Mouse (Mus musculus) midbrain, embryonic 14.5 days (tissue): ENCODE results near the gene Prr14l. TPM values are rescaled to one million over a fixed set of nuclear protein-coding genes. Genes with fewer than 3 reads are reported as not detected.
"Not testable (repeated sequence)": the region's sequence is repeated elsewhere in the genome, so short reads cannot be mapped to it uniquely, and the experiment has no call there.

ENCODE experiments used
- ATAC-seq: fragments of 200-750 bp; cut with Nextera tagmentation; 2 replicates; pipeline ENCODE4 v1.8.0; 2017; ENCODE audit warnings: moderate number of reproducible peaks, moderate library complexity; ENCODE audit not compliant: low FRiP score, low TSS enrichment
- DNase-seq: peaks from one replicate; pipeline ENCODE4 v3.0.0-alpha.2; 2015
- H3K27ac ChIP-seq: fragments of 300-500 bp; sonication (generic); replicated peaks from 2 replicates; pipeline ENCODE4 v1.5.1; 2014; ENCODE audit warnings: mild to moderate bottlenecking, low read depth, low read length, moderate library complexity
- H3K27me3 ChIP-seq: fragments of 300-500 bp; sonication (generic); 2 replicates; pipeline ENCODE4 v1.6.1; 2014; ENCODE audit warnings: low read length, control low read depth, mixed read lengths; ENCODE audit not compliant: control insufficient read depth, insufficient read depth
- H3K36me3 ChIP-seq: fragments of 300-500 bp; sonication (generic); 2 replicates; pipeline ENCODE4 v1.6.1; 2014; ENCODE audit warnings: low read length, control low read depth; ENCODE audit not compliant: control insufficient read depth, insufficient read depth
- H3K4me1 ChIP-seq: fragments of 300-500 bp; sonication (generic); 2 replicates; pipeline ENCODE4 v1.6.1; 2014; ENCODE audit warnings: mild to moderate bottlenecking, antibody characterized with exemption, low read length, control low read depth; ENCODE audit not compliant: control insufficient read depth, insufficient read depth
- H3K4me2 ChIP-seq: fragments of 300-500 bp; sonication (generic); 2 replicates; pipeline ENCODE4 v1.6.1; 2014; ENCODE audit warnings: mild to moderate bottlenecking, low read length, moderate library complexity
- H3K4me3 ChIP-seq: fragments of 300-500 bp; sonication (generic); replicated peaks from 2 replicates; pipeline ENCODE4 v1.5.1; 2014; ENCODE audit warnings: low read depth, low read length
- H3K9ac ChIP-seq: fragments of 300-500 bp; sonication (generic); replicated peaks from 2 replicates; pipeline ENCODE4 v1.6.1; 2014; ENCODE audit warnings: mild to moderate bottlenecking, low read length, moderate library complexity
- H3K9me3 ChIP-seq: fragments of 300-500 bp; sonication (generic); 2 replicates; pipeline ENCODE4 v1.6.1; 2016; ENCODE audit warnings: low read length, control low read depth, mixed read lengths; ENCODE audit not compliant: control insufficient read depth
- whole genome bisulfite sequencing: fragments of 180-500 bp; shearing (Covaris S2); extraction: QIAGEN DNeasy Blood & Tissue Kit; methylation state at CpG from one replicate; pipeline ENCODE4 v1.1.7; 2014; 5-methylcytosine and 5-hydroxymethylcytosine counted together
- polyA plus RNA-seq: library from polyadenylated mRNA; unstranded; fragments of >200 nt; fragmentation: Nextera tagmentation; extraction: Ambion mirVana; gene quantifications from 2 replicates; pipeline ENCODE4 v1.2.1, GENCODE M21; 2014

The Prr14l gene
- polyA plus RNA-seq, 1 experiment from 2014 or later: 15.8 TPM

GRCm38 (mm10) chr5:32828766-32829165 is 25.3 kb downstream of the Prr14l start:
- H3K27ac ChIP-seq, H3K4me3 ChIP-seq, DNase-seq, H3K9me3 ChIP-seq, H3K4me1 ChIP-seq, ATAC-seq, H3K9ac ChIP-seq, H3K27me3 ChIP-seq, H3K4me2 ChIP-seq: not testable (repeated sequence)
- 94% methylated on average over 1 of the region's 1 CpGs for WGBS
- peaks cover 80% of the 10 kb centered on the region for H3K36me3 ChIP-seq

GRCm38 (mm10) chr5:32827009-32827408 is 27.0 kb downstream of the Prr14l start, which contains the start of gene Gm20671:
Gm20671 (minus strand) TSS chr5:32827109.
- H3K4me1 ChIP-seq: no peaks in the 10 kb centered on the region
- no peaks in the 10 kb centered on the region for H3K9me3 ChIP-seq
- H3K27ac ChIP-seq: no peak within 1 kb of the TSS
- WGBS: 93% methylated on average over 7 of the region's 7 CpGs
- no peak within 1 kb of the TSS for H3K9ac ChIP-seq
- H3K4me2 ChIP-seq: no peak within 1 kb of the TSS
- H3K36me3 ChIP-seq: peaks cover 72% of the 10 kb centered on the region
- H3K4me3 ChIP-seq: no peak within 1 kb of the TSS
- H3K27me3 ChIP-seq: no peaks in the 10 kb centered on the region
- ATAC-seq (no peak), DNase-seq (no peak)

DNA sequence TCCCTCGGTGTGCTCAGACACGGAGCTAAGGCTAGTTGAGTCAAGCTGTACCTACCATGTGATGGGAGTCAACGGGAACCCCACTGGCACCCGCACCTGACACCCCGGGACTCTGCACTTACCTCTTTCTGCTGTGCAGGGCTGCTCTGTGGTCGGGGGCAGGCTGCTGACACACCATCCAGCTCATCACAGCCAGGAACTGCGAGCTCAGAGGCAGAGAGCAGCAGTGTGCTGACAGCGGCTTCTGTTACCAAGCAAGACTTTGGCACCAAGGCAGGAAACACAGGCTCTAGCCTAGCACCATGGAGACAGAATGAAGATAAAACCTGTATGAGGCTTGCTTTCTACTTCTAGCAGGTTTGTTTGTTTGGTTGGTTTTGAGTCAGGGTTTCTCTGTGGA is 33.6 kb downstream of the Prr14l start:
- no peaks in the 10 kb centered on the region for H3K27me3 ChIP-seq
- H3K4me2 ChIP-seq: no peak overlapping the region
- 96% methylated on average over 8 of the region's 8 CpGs for WGBS
- no peaks in the 10 kb centered on the region for H3K4me1 ChIP-seq
- DNase-seq (no peak), ATAC-seq (no peak)
- H3K27ac ChIP-seq: no peak overlapping the region
- no peak overlapping the region for H3K4me3 ChIP-seq
- H3K9me3 ChIP-seq: no peaks in the 10 kb centered on the region
- no peak overlapping the region for H3K9ac ChIP-seq
- H3K36me3 ChIP-seq: peaks cover 63% of the 10 kb centered on the region

GRCm38 (mm10) chr5:32815396-32815795 is 38.7 kb downstream of the Prr14l start:
- H3K27ac ChIP-seq: no peak overlapping the region
- no peaks in the 10 kb centered on the region for H3K9me3 ChIP-seq
- H3K4me2 ChIP-seq: no peak overlapping the region
- DNase-seq: no peak
- no peak for ATAC-seq
- no peaks in the 10 kb centered on the region for H3K4me1 ChIP-seq
- no peaks in the 10 kb centered on the region for H3K27me3 ChIP-seq
- peaks cover 70% of the 10 kb centered on the region for H3K36me3 ChIP-seq
- no peak overlapping the region for H3K9ac ChIP-seq
- 95% methylated on average over 4 of the region's 4 CpGs for WGBS
- no peak overlapping the region for H3K4me3 ChIP-seq

DNA sequence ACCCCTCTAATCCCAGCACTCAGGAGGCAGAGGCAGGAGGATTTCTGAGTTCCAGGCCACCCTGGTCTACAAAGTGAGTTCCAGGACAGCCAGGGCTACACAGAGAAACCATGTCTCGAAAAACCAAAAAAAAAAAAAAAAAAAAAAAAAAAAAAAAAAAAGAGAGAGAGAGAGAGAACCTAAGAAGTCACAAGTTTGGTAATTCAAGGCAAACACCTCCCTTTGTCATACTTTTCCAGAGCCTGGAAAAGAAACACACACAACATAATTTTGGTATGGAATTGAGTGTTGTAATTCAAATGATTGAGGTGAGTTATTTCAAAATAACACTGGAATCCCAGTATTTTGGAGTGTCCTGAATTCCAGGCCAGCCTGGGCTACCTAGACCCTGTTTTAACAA is 67.6 kb downstream of the Prr14l start:
- H3K27ac ChIP-seq, H3K4me2 ChIP-seq, H3K4me3 ChIP-seq, ATAC-seq, H3K27me3 ChIP-seq, DNase-seq, H3K9ac ChIP-seq, H3K9me3 ChIP-seq, H3K4me1 ChIP-seq: not testable (repeated sequence)
- WGBS: 75% methylated on average over 1 of the region's 1 CpGs
- H3K36me3 ChIP-seq: peaks cover 14% of the 10 kb centered on the region

GRCm38 (mm10) chr5:32785313-32785915 is 68.6 kb downstream of the Prr14l start, which contains the start of gene Pisd:
Pisd (minus strand) TSS chr5:32785646.
- Histone ChIP-seq H3K27ac (peak within 1 kb of the TSS; percentile 87), H3K9me3 (no peaks in the 10 kb centered on the region), H3K4me3 (peak within 1 kb of the TSS; percentile 75), H3K4me2 (peak within 1 kb of the TSS; percentile 82), H3K36me3 (peaks cover 4% of the 10 kb centered on the region; the same call in 1 of the 2 replicates), H3K27me3 (no peaks in the 10 kb centered on the region), H3K9ac (peak within 1 kb of the TSS; percentile 53), H3K4me1 (peaks cover 9% of the 10 kb centered on the region)
- WGBS: under 1% methylated on average over 52 of the region's 52 CpGs
- ATAC-seq (peak; percentile 99), DNase-seq (peak; percentile 98)

GRCm38 (mm10) chr5:32784726-32785125 is 69.3 kb downstream of the Prr14l start:
- 23% methylated on average over 5 of the region's 5 CpGs for WGBS
- peak overlapping the region; percentile 75 for H3K4me3 ChIP-seq
- H3K9ac ChIP-seq: peak overlapping the region; percentile 53
- H3K4me2 ChIP-seq: peak overlapping the region; percentile 82
- 0 out of 2 replicates have a peak overlapping the region, but pooled peaks have one; percentile 87 for H3K27ac ChIP-seq
- peaks cover 9% of the 10 kb centered on the region for H3K4me1 ChIP-seq
- no peaks in the 10 kb centered on the region for H3K9me3 ChIP-seq
- DNase-seq (no peak), ATAC-seq (no peak)
- H3K36me3 ChIP-seq: 0 out of 2 replicates have a peak, but pooled peaks cover 3% of the 10 kb centered on the region
- H3K27me3 ChIP-seq: no peaks in the 10 kb centered on the region

GRCm38 (mm10) chr5:32781596-32781995 is 72.5 kb downstream of the Prr14l start:
- Histone ChIP-seq H3K4me2 (no peak overlapping the region), H3K4me1 (peaks cover 9% of the 10 kb centered on the region), H3K27me3 (no peaks in the 10 kb centered on the region), H3K27ac (no peak overlapping the region), H3K4me3 (no peak overlapping the region), H3K36me3 (no peaks in the 10 kb centered on the region), H3K9me3 (no peaks in the 10 kb centered on the region), H3K9ac (no peak overlapping the region)
- DNase-seq (no peak), ATAC-seq (no peak)
- WGBS: 96% methylated on average over 5 of the region's 5 CpGs

- Histone ChIP-seq H3K27me3 (no peaks in the 10 kb centered on the region), H3K9ac (no peak overlapping the region), H3K4me1 (no peaks in the 10 kb centered on the region), H3K4me3 (no peak overlapping the region), H3K9me3 (no peaks in the 10 kb centered on the region), H3K27ac (no peak overlapping the region), H3K36me3 (peaks cover 12% of the 10 kb centered on the region), H3K4me2 (no peak overlapping the region)
- 93% methylated on average over 3 of the region's 3 CpGs for WGBS
- DNase-seq (no peak), ATAC-seq (no peak)
Observed at GRCm38 (mm10) chr5:32778168-32778567, 75.9 kb downstream of the Prr14l start.
